Comparison of ENCODE assay signal across 23 mouse cellular contexts in genomic region chr1:159596640-159597039, GRCm38 (mm10).
A peak's percentile ranks its signal among the peaks of the same experiment; 100 is the strongest.
DNase-seq lines count a peak whose midpoint lies in the region; ATAC-seq and TF ChIP-seq lines count a peak whose summit lies in the region.
"Had no signal": no experiment of that assay in that cellular context is flagged by ENCODE, and none has a peak within 500 bp of the region (broad histone marks: within the 10 kb centered on the region; RNA-seq: fewer than 3 reads in every experiment).

No protein-coding gene starts in this region.

- no peak for ATAC-seq in heart, embryonic 12.5 days (ENCODE audit: insufficient number of reproducible peaks, low FRiP score)
- ATAC-seq: forebrain, embryonic 15.5 days; hindbrain, embryonic 16.5 days; intestine, postnatal 0 days had no signal

- H3K27ac ChIP-seq in heart, embryonic 12.5 days (ENCODE audit: poor library complexity, severe bottlenecking), result peak overlapping the region; percentile 49; the same call in 1 of the 2 replicates
- no peak overlapping the region for H3K27ac ChIP-seq in CH12.LX (ENCODE audit: insufficient read depth, low read depth)
- H3K27ac ChIP-seq in bone marrow macrophage, adult 2 months (ENCODE audit: insufficient read depth, low read depth, low read length), result peak overlapping the region; percentile 63
- H3K27ac ChIP-seq: embryonic facial prominence, embryonic 13.5 days; forebrain, embryonic 15.5 days; heart, adult 2 months; kidney, embryonic 15.5 days; limb, embryonic 12.5 days; liver, embryonic 14.5 days; lung, embryonic 15.5 days; neural tube, embryonic 12.5 days had no signal

- no peak for TF ChIP-seq RAD21 in CH12.LX (IDR thresholded peaks at IDR 0.05; ENCODE audit: low read depth, low read length)

- TF ChIP-seq CTCF in CH12.LX (conservative IDR thresholded peaks at IDR 0.05 in 1 of 2, IDR thresholded peaks at IDR 0.05 in 1 of 2; ENCODE audit: low read depth in 2 of 2, low read length in 2 of 2), result no peak
- no peak for TF ChIP-seq CTCF in bone marrow macrophage, adult 2 months (IDR thresholded peaks at IDR 0.05; ENCODE audit: low read depth, low read length)

- no peaks in the 10 kb centered on the region for H3K79me2 ChIP-seq in CH12.LX (replicated peaks; ENCODE audit: control insufficient read depth, extremely low read depth, insufficient read depth, poor library complexity, severe bottlenecking)

- dilution Hi-C loops in CH12.LX (cut with MboI; ENCODE audit: extremely low pct_ligation_motif_present, extremely low pct_unique_long_range_greater_than_20kb, low sequenced_read_pairs), result no loop called here

- no peaks in the 10 kb centered on the region for H3K36me3 ChIP-seq in heart, embryonic 12.5 days
- H3K36me3 ChIP-seq in CH12.LX (replicated peaks in 1 of 2; ENCODE audit: control insufficient read depth in 1 of 2, insufficient read depth in 1 of 2, low read length in 1 of 2), result no peaks in the 10 kb centered on the region
- H3K36me3 ChIP-seq: embryonic facial prominence, embryonic 13.5 days; forebrain, embryonic 15.5 days; kidney, embryonic 15.5 days; limb, embryonic 12.5 days; lung, embryonic 15.5 days; neural tube, embryonic 12.5 days had no signal

- in situ Hi-C loops in CH12.LX (cut with MboI; ENCODE audit: low pct_ligation_motif_present, low pct_unique_long_range_greater_than_20kb, low sequenced_read_pairs), result no loop called here

- H3K4me1 ChIP-seq in heart, embryonic 12.5 days (replicated peaks), result peaks cover 32% of the 10 kb centered on the region
- H3K4me1 ChIP-seq in CH12.LX (ENCODE audit: control insufficient read depth in 1 of 2, insufficient read depth in 2 of 2), result no peaks in the 10 kb centered on the region
- H3K4me1 ChIP-seq in bone marrow macrophage, adult 2 months (ENCODE audit: control insufficient read depth, insufficient read depth, low read length), result peaks cover 28% of the 10 kb centered on the region
- H3K4me1 ChIP-seq: embryonic facial prominence, embryonic 13.5 days; kidney, embryonic 15.5 days; limb, embryonic 12.5 days; lung, embryonic 15.5 days had no signal

- TF ChIP-seq POLR2A in CH12.LX (IDR thresholded peaks at IDR 0.05; ENCODE audit: low read depth, low read length), result no peak
- TF ChIP-seq POLR2A in bone marrow macrophage, adult 2 months (IDR thresholded peaks at IDR 0.05; ENCODE audit: borderline replicate concordance, low read depth, low read length), result no peak

- no peak overlapping the region for H3K9ac ChIP-seq in heart, embryonic 12.5 days
- H3K9ac ChIP-seq in CH12.LX (ENCODE audit: insufficient read depth, low read depth), result no peak overlapping the region
- H3K9ac ChIP-seq: embryonic facial prominence, embryonic 13.5 days; forebrain, embryonic 15.5 days; kidney, embryonic 15.5 days; limb, embryonic 12.5 days; liver, embryonic 14.5 days; lung, embryonic 15.5 days; neural tube, embryonic 12.5 days had no signal

- no peak for TF ChIP-seq EP300 in CH12.LX (IDR thresholded peaks at IDR 0.05; ENCODE audit: low read length)

- no peaks in the 10 kb centered on the region for H3K9me3 ChIP-seq in heart, embryonic 12.5 days (replicated peaks)
- H3K9me3 ChIP-seq in CH12.LX (replicated peaks; ENCODE audit: low read length), result no peaks in the 10 kb centered on the region
- H3K9me3 ChIP-seq: embryonic facial prominence, embryonic 13.5 days; forebrain, embryonic 15.5 days; kidney, embryonic 15.5 days; limb, embryonic 12.5 days; lung, embryonic 15.5 days; neural tube, embryonic 12.5 days had no signal

- no peak overlapping the region for H3K4me2 ChIP-seq in heart, embryonic 12.5 days
- H3K4me2 ChIP-seq in CH12.LX (ENCODE audit: insufficient read depth, low read depth, poor library complexity, severe bottlenecking), result no peak overlapping the region
- H3K4me2 ChIP-seq: embryonic facial prominence, embryonic 13.5 days; forebrain, embryonic 15.5 days; kidney, embryonic 15.5 days; limb, embryonic 12.5 days; lung, embryonic 15.5 days; midbrain, embryonic 11.5 days; neural tube, embryonic 12.5 days had no signal

- H3K4me3 ChIP-seq in heart, embryonic 12.5 days, result no peak overlapping the region
- H3K4me3 ChIP-seq in CH12.LX (replicated peaks in 1 of 3; ENCODE audit: low read depth in 2 of 3, low read length in 2 of 3, poor library complexity in 1 of 3), result no peak overlapping the region
- no peak overlapping the region for H3K4me3 ChIP-seq in bone marrow macrophage, adult 2 months (ENCODE audit: insufficient read depth, low read length)
- H3K4me3 ChIP-seq: embryonic facial prominence, embryonic 13.5 days; forebrain, embryonic 15.5 days; heart, adult 2 months; kidney, embryonic 15.5 days; limb, embryonic 12.5 days; lung, embryonic 15.5 days; neural tube, embryonic 12.5 days had no signal

- H3K27me3 ChIP-seq in heart, embryonic 12.5 days (replicated peaks), result no peaks in the 10 kb centered on the region
- peaks cover 89% of the 10 kb centered on the region for H3K27me3 ChIP-seq in CH12.LX (replicated peaks)
- H3K27me3 ChIP-seq: embryonic facial prominence, embryonic 13.5 days; forebrain, embryonic 15.5 days; kidney, embryonic 15.5 days; limb, embryonic 12.5 days; lung, embryonic 15.5 days; neural tube, embryonic 12.5 days had no signal

- 6% methylated on average over 2 of the region's 2 CpGs for WGBS in heart, embryonic 12.5 days

- DNase-seq in heart, adult 11 months, result no peak
- DNase-seq in 3T3-L1 (ENCODE audit: low read depth, low spot score) (peak; percentile 75), CH12.LX (ENCODE audit: extremely low read depth) (no peak)
- DNase-seq in c-Kit-positive CD71-positive TER-119-positive erythroid progenitor cells, embryonic 14.5 days (ENCODE audit: low spot score), result no peak
- no peak for DNase-seq in Muller cell, postnatal 12 days (ENCODE audit: inconsistent ontology term)
- DNase-seq: cerebellum, adult 9-11 months; heart, adult 2 months; kidney, postnatal 4 days; lung, postnatal 4 days; spleen, adult 18-20 months; thymus, postnatal 36 days had no signal

TF ChIP-seq in CH12.LX, 34 proteins besides CTCF, POLR2A, EP300 and RAD21:
- TF ChIP-seq NELFE (IDR thresholded peaks at IDR 0.05; ENCODE audit: low read depth, low read length) (no peak), SIN3A (IDR thresholded peaks at IDR 0.05; ENCODE audit: low read length) (no peak), NRF1 (IDR thresholded peaks at IDR 0.05; ENCODE audit: low read depth, low read length) (no peak), TBP (conservative IDR thresholded peaks at IDR 0.05; ENCODE audit: low read depth, low read length) (0 out of 2 replicates have a peak, but pooled peaks have one; percentile 28), JUN (IDR thresholded peaks at IDR 0.05; ENCODE audit: insufficient read depth, low read depth, low read length) (no peak)
